Mouse (Mus musculus) adrenal gland, adult 18-20 months (tissue): Measurements from ENCODE around the gene Btf3. TPM values are rescaled to one million over a fixed set of nuclear protein-coding genes. Genes with fewer than 3 reads are reported as not detected.

Experiments used
- DNase-seq, 2 experiments: peaks; one replicate each; pipeline ENCODE4 v3.0.0; 2021 to 2022; ENCODE audit warnings: low spot score in 2 of 2
- long read RNA-seq, 2 experiments: library from polyadenylated mRNA; stranded (forward); transcript quantifications; one replicate each; pipeline ENCODE4 v2.0.0; 2021
- total RNA-seq, 2 experiments: library from RNA; stranded (reverse); gene quantifications; 1 replicate in 1 of 2; 2 replicates in 1 of 2; pipeline ENCODE4 v1.2.3; 2021

Btf3 gene
- 100 to 1,000 TPM; 298 to 383 TPM for total RNA-seq
- long read RNA-seq, experiment 1, transcript Btf3-205 (6 exons, 888 nt) = major isoform, 56 of 59 reads
- long read RNA-seq, experiment 1, partial matches to known transcripts = 1 of 59 reads
- long read RNA-seq, experiment 1, other reads (novel, unspliced or antisense) = 1 of 59 reads
- long read RNA-seq, experiment 2, transcript Btf3-205 (6 exons, 888 nt) = major isoform, 232 of 244 reads
- long read RNA-seq, experiment 2, partial matches to known transcripts = 4 of 244 reads
- long read RNA-seq, experiment 2, other reads (novel, unspliced or antisense) = 2 of 244 reads

- DNase-seq = peak; percentile 90 to 93
These were observed at the start of gene Btf3 for GRCm38 (mm10) chr13:98316480-98317245. TSS of gene Btf3 (minus strand) at chr13:98317006.

DNA sequence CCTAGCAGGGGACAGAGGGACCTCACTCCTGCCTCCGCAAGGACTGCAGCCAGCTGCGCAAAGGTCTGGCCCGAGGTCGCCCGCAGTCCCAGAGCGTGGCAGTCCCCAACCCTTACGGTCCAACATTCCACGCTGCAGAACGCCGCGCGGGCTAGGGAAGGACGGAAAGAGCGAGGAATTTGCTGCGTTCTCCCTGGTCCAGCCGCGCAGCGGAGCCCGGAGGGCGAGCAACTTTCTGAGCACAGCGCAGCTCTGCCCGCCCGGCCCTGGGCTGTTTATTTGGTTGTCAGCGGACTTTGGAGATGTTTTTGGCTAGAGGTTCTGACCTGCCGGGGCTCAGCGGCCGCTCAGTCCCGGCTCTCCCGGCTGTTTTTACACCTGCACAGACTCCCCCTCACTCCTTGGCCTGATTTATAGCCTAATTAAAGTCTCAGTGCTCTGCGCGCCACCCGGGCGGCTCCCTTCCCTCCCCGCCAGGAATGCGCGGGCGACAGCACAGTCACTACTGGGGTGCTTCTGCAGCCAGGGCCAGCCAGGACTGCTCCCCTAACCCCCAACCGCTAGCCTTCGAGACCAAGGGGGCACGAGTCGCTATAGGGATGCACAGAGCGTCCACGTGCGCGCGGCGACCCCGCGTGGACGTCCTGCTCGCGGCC lies 49.1 kb upstream of the Btf3 start:
- DNase-seq = no peak

DNA sequence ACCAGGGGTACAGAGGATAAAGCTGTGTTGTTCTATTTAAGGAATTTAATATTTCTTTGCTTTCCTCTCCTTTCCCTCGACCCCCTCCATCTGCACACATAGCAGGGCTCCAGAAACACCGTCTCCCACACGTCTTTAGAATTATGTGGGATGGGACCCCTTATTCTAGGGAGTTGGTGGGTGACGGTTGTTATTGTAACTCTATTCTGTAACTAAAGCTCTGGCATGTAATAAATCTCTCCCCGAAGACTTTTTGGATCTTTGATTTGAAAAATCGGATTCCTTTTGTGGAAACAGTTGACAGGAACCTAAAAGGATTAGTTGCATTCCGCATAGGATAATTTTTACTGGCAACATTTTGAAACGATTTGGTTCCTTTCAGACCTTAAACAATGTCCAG lies 48.3 kb upstream of the Btf3 start:
- DNase-seq = no peak

- no peak for DNase-seq
These were observed 46.2 kb upstream of the Btf3 start for GRCm38 (mm10) chr13:98363046-98363445.

DNA sequence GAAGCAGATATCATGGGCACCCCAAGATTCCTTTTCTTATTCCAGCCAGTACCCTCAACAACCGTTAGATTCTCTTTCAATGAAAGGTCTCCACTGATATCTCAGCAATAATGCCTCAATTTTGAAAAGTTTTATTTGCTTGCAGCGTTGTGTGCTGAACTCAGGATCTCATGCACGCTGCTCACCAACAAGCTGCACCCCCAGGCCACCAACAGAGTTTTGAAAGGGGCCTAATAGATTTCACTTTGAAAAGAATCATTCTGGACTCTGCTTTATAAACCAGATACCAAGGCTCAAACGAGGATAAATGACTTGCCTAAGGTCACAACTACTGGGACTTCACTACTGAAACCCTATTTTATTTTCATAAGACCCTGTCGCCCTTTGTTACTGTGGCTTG lies 44.4 kb upstream of the Btf3 start:
- no peak for DNase-seq

DNA sequence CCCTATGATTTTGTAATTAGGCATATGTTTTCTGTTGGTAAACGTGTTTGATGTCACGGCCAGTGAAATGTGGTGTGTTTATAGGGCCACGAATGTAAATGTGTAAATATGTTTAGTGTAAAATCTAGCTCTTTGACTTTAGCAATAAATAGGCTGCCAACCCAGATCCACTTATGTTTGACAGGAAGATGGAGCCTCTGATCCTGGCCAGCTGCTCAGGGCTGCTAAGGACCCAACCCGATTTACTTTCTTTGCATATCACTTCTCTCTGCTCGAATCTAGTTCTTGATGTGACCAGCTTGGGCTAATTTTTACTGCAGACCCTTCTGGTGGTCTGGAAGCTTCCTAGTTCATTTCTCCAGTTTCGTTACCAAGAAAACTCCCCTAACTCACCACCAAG lies 43.6 kb upstream of the Btf3 start:
- no peak for DNase-seq

DNA sequence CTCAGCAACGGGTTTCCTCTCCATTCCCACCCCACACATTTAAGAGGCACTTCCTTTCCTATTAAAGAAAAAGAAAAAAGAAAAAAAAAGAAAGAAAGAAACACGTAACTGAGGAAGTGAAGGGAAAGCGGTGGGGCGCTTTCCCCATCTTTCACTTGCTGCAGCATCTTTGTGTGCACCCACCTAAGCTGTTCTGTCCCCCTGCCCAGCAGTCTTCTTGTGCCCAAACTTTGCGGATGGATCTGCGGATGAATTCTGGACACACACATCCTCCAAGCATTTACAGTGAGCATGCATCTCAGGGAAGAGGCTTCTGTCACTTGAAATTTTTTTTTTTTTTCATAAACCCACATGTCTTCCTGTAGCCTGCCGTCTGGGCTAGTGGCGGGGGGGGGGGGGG lies 42.5 kb upstream of the Btf3 start:
- no peak for DNase-seq

GRCm38 (mm10) chr13:98358424-98359181 lies 41.8 kb upstream of the Btf3 start:
- no peak for DNase-seq

- no peak for DNase-seq
These were observed 40.9 kb upstream of the Btf3 start for GRCm38 (mm10) chr13:98357433-98358423.

DNA sequence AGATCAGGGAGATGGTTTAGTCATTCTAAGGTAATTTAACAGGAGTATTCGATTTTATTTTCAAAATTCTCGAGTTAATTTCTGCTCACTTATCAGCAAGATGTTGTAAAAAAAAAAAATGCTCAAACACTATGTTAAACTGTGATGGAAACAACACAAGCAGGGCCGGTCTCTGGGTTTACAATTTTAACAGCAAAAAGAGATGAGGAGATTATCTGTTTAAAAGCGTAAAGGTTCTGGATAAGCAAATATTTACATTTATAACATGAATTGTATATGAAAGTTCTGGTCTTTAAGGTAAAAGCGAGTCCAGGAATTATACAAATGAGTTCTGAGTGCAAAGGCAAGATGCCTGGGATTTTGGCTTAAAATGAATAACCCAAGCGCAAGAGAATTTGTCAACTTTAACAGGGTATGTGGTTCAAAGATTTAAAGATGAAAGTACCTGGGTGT lies 40.2 kb upstream of the Btf3 start:
- no peak for DNase-seq

- DNase-seq = no peak
These were observed 39.6 kb upstream of the Btf3 start for GRCm38 (mm10) chr13:98356176-98356972.

DNA sequence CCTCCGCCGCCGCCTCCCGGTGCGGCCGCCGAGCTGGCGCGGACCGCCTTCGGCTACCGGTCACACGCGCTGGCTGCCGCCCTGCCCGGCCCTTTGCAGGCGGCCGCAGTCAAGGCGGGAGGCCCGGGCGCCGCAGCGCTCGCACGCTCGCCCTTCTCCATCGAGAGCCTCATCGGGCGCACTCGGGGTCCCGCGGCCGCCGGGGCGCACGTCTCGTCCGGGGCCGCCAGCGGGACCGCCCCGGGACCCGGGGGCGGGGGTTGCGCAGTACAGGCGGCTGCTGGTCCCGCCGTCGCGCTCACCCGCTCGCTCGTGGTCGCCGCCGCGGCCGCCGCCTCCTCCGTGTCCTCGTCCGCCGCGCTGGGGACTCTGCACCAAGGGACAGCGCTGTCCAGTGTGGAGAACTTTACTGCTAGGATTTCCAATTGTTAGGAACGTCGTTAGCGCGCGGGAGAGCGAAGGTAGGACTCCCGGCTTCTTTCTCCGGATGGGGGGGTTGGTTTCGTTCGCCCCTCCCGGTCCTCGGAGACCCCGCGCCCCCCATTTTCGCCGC lies 38.8 kb upstream of the Btf3 start:
- peak; percentile 25 to 26 for DNase-seq

DNA sequence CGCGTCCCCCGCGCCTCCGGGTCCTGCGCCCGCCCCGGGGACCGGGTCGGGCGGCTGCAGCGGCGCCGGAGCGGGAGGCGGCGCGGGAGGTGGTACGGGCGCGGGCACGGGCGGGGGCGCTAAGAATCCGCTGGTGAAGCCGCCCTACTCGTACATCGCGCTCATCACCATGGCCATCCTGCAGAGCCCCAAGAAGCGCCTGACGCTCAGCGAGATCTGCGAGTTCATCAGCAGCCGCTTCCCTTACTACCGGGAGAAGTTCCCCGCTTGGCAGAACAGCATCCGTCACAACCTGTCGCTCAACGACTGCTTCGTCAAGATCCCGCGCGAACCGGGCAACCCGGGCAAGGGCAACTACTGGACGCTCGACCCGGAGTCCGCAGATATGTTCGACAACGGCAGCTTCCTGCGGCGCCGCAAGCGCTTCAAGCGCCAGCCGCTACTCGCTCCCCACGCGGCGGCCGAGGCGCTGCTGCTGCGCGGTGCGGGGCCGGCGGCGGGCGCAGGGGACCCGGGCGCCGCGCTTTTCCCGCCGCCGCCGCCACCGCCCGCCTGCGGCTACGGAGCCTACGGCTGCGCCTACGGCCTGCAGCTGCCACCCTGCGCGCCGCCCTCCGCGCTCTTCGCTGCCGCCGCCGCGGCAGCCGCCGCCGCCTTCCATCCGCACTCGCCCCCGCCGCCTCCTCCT lies 38.2 kb upstream of the Btf3 start:
- peak; percentile 18 to 24 for DNase-seq

DNA sequence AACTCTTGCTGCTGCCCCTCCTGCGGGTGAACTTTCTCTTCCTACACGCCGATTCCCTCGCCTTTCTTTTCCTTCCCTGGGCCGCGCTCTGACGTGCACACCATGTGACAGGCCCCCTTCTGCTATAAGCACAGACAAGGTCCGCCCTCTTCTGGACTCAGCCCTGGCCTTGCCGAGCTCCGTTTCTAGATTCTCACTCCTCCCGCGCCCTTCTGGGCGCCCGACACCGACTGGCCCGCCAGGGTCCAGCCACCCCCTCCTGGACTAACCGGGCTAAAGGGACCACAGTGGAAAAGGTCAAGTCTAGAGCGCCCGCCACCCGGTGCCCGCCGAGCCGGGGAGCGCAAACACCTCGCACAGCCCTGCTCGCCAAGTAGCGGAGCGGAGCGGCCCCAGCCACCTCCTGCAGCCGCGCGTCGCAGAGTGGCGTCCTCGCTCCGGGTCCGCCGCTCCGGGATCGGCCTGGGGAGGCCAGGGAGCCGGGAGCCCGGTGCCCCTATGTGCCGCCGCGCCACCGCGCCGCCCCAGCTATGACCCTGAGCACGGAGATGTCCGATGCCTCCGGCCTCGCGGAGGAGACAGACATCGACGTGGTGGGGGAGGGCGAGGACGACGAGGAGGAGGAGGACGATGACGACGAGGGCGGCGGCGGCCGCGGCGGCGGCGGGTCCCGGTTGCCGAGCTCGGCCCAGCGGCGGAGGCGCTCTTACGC lies 37.4 kb upstream of the Btf3 start, which contains the start of gene Foxd1:
Foxd1 (plus strand) TSS at position 153 of the 712 bp plus-strand sequence.
- peak; percentile 10 to 23 for DNase-seq

DNA sequence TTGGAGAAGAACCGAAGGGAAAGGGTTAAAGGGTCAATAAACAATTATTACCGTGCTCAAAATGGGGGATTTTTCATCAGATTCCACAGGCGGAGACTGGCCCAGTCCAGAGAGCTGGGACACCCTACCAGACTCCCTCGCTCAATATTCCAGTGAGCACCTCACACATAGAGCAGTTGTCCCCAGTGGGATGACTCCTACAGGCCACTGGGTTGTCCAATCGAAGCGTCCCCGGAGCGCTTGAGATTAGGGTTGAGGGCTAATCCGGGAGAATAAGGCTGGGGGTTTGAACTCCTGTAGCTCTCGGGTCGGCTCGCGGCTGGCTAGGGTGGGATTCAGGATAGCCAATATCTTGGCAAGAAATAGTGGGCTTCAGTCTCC lies 36.9 kb upstream of the Btf3 start:
- DNase-seq = no peak

GRCm38 (mm10) chr13:98352381-98352975 lies 35.7 kb upstream of the Btf3 start:
- no peak for DNase-seq

GRCm38 (mm10) chr13:98351527-98351926 lies 34.7 kb upstream of the Btf3 start:
- peak in 1 of 2 experiments; percentile 20 for DNase-seq
